Mouse (Mus musculus) olfactory bulb, adult 2 months (tissue): ENCODE measurements around the gene Sgsh. TPM values are rescaled to one million over a fixed set of nuclear protein-coding genes. Genes with fewer than 3 reads are reported as not detected.

Experiments
- H3K27ac ChIP-seq: fragments of 200-500 bp; 2 replicates; pipeline ENCODE4 v1.5.1; 2012; ENCODE audit warnings: low read depth, low read length; ENCODE audit not compliant: insufficient read depth
- H3K4me1 ChIP-seq: fragments of 200-500 bp; 2 replicates; pipeline ENCODE4 v1.6.1; 2012; ENCODE audit warnings: low read length; ENCODE audit not compliant: control insufficient read depth, insufficient read depth
- H3K4me3 ChIP-seq: fragments of 200-500 bp; 2 replicates; pipeline ENCODE4 v1.5.1; 2012; ENCODE audit warnings: mild to moderate bottlenecking, low read depth, low read length, moderate library complexity; ENCODE audit not compliant: insufficient read depth
- CTCF ChIP-seq: fragments of 200-500 bp; IDR thresholded peaks from 2 replicates; pipeline ENCODE4 v1.5.1; 2012; ENCODE audit warnings: low read depth, mild to moderate bottlenecking, low read length, moderate library complexity; ENCODE audit not compliant: insufficient read depth
- POLR2A ChIP-seq: fragments of 200-500 bp; IDR thresholded peaks from 2 replicates; pipeline ENCODE4 v1.6.1; 2012; ENCODE audit warnings: mild to moderate bottlenecking, low read depth, low read length, moderate library complexity; ENCODE audit not compliant: insufficient read depth
- WGBS: fragments of 180-500 bp; shearing (Covaris S2); methylation state at CpG from one replicate; pipeline ENCODE4 v1.1.7; 2018; 5-methylcytosine and 5-hydroxymethylcytosine counted together
- polyA plus RNA-seq: library from polyadenylated mRNA; stranded (reverse); fragments of >200 nt; gene quantifications from 2 replicates; pipeline ENCODE4 v1.2.4, GENCODE M21; 2012; ENCODE audit warnings: low replicate concordance; ENCODE audit not compliant: missing spikeins, insufficient read depth, insufficient read length

Gene Sgsh
- polyA plus RNA-seq, 1 experiment, result not detected

- TF ChIP-seq POLR2A (no peak), CTCF (peak; percentile 23; the same call in 1 of the 2 replicates)
- 46% methylated on average over 16 of the region's 16 CpGs for WGBS
- Histone ChIP-seq H3K27ac (no peak overlapping the region), H3K4me3 (no peak overlapping the region), H3K4me1 (peaks cover 2% of the 10 kb centered on the region; the same call in 1 of the 2 replicates)
Measured at GRCm38 (mm10) chr11:119304904-119305712, 50.2 kb downstream of the Sgsh start.

DNA sequence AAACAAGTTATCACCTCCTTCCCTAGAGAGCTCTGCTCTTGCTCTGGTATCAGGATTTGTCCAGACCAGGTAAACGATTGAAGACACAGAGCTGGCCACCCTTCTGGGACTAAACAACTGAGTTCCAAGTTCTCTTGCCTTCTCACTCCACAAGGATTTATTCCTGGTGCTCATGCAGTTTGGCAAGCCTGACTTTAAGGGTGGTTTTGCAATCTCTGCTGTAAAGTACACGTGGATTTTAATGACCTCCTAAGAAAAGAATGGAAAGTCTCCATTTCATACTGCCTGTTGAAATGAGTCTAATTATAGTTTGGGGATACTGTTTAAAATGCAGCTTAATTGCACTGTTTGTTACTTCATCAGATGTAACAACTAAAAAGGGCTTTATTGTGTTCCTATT is 54.4 kb downstream of the Sgsh start:
- 13% methylated on average over 2 of the region's 2 CpGs for WGBS
- H3K27ac ChIP-seq, result no peak overlapping the region

GRCm38 (mm10) chr11:119300246-119300935 is 54.9 kb downstream of the Sgsh start:
- H3K27ac ChIP-seq, result peak overlapping the region; percentile 93
- H3K4me3 ChIP-seq, result peak overlapping the region; percentile 75
- peaks cover 9% of the 10 kb centered on the region for H3K4me1 ChIP-seq
- TF ChIP-seq CTCF (no peak), POLR2A (no peak; the same call in 1 of the 2 replicates)
- 1% methylated on average over 31 of the region's 31 CpGs for WGBS

More for the DNA sequence above, 54.4 kb downstream of the Sgsh start:
- TF ChIP-seq POLR2A, result no peak
- TF ChIP-seq CTCF, result no peak
- no peak overlapping the region for H3K4me3 ChIP-seq
- peaks cover 9% of the 10 kb centered on the region for H3K4me1 ChIP-seq

- under 1% methylated on average over 87 of the region's 89 CpGs for WGBS
- peaks cover 9% of the 10 kb centered on the region for H3K4me1 ChIP-seq
- H3K27ac ChIP-seq, result peak within 1 kb of the TSS; percentile 93
- H3K4me3 ChIP-seq, result peak within 1 kb of the TSS; percentile 75
- TF ChIP-seq POLR2A (peak; percentile 97; the same call in 1 of the 2 replicates), CTCF (no peak)
Measured at GRCm38 (mm10) chr11:119299391-119300245, 55.7 kb downstream of the Sgsh start, which contains the start of gene Eif4a3. Gene Eif4a3, minus strand, starts transcription at chr11:119300089.

GRCm38 (mm10) chr11:119298917-119299316 is 56.4 kb downstream of the Sgsh start:
- 2% methylated on average over 7 of the region's 7 CpGs for WGBS
- H3K4me1 ChIP-seq, result peaks cover 9% of the 10 kb centered on the region
- TF ChIP-seq POLR2A, result no peak
- no peak for TF ChIP-seq CTCF
- peak overlapping the region; percentile 75 for H3K4me3 ChIP-seq
- no peak overlapping the region for H3K27ac ChIP-seq

DNA sequence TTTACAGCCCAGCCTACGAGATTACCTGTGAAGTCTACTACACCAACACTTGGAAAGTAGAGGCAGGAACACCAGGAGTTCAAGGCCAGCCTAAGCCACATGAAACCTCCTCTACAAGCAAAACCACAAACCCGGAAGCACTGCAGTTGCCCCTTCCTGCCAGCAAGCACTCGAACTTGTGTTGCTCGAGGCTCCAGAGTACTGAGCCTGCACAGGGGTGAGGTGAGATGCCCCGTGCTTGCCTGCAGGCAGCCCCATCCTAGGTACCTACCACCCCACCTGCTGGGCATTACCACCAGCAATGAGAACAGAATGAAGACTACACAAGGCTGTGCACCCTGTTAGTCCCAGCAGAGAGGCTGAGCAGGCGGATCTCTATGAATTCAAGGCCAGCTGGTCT is 57.3 kb downstream of the Sgsh start:
- no peak for TF ChIP-seq CTCF
- TF ChIP-seq POLR2A, result no peak
- H3K4me1 ChIP-seq, result peaks cover 9% of the 10 kb centered on the region
- 84% methylated on average over 6 of the region's 6 CpGs for WGBS
- no peak overlapping the region for H3K27ac ChIP-seq
- no peak overlapping the region for H3K4me3 ChIP-seq

Other genes with a start within 250 kb of the Sgsh start
- gene Tbc1d16, start 127.0 kb downstream of the Sgsh start, polyA plus RNA-seq, result not detected in 2 replicates
- not detected in 2 replicates for gene Ccdc40, start 127.0 kb downstream of the Sgsh start, polyA plus RNA-seq
- not detected in 2 replicates for gene Gaa, start 87.6 kb downstream of the Sgsh start, polyA plus RNA-seq
- not detected in 2 replicates for gene Eif4a3, start 55.4 kb downstream of the Sgsh start, polyA plus RNA-seq
- gene Card14, start 47.8 kb downstream of the Sgsh start, polyA plus RNA-seq, result not detected in 2 replicates
- gene Slc26a11, start within 50 bp of the Sgsh start, polyA plus RNA-seq, result not detected in 2 replicates
- not detected in 2 replicates for gene Rnf213, start 37.6 kb upstream of the Sgsh start, polyA plus RNA-seq
- not detected in 2 replicates for gene Endov, start 135.8 kb upstream of the Sgsh start, polyA plus RNA-seq
- not detected in 2 replicates for gene Nptx1, start 192.2 kb upstream of the Sgsh start, polyA plus RNA-seq
- 61.2 TPM in 1 of 2 replicates, not detected in the other for gene Rptor, start 247.4 kb upstream of the Sgsh start, polyA plus RNA-seq